Mouse (Mus musculus) liver, embryonic 14.5 days (tissue): ENCODE results near the gene Omt2b. TPM values are rescaled to one million over a fixed set of nuclear protein-coding genes. Genes with fewer than 3 reads are reported as not detected.
"Not testable (repeated sequence)": the region's sequence is repeated elsewhere in the genome, so short reads cannot be mapped to it uniquely, and the experiment has no call there.

ENCODE experiments used
- ATAC-seq: fragments of 200-750 bp; cut with Nextera tagmentation; 2 replicates; pipeline ENCODE4 v1.8.0; 2017; ENCODE audit warnings: moderate number of reproducible peaks, mild to moderate bottlenecking, moderate library complexity; ENCODE audit not compliant: insufficient read depth
- DNase-seq, 3 experiments: peaks; one replicate each; pipeline ENCODE4 v3.0.0-alpha.2; 2012 to 2013; ENCODE audit warnings: low read depth in 3 of 3, low spot score in 3 of 3
- H3K27ac ChIP-seq: fragments of 300-500 bp; sonication (generic); 2 replicates; pipeline ENCODE4 v1.5.1; 2014; ENCODE audit warnings: moderate library complexity, mild to moderate bottlenecking, control low read depth, inconsistent platforms
- H3K27me3 ChIP-seq: fragments of 300-500 bp; sonication (generic); 2 replicates; pipeline ENCODE4 v1.6.1; 2014; ENCODE audit warnings: mild to moderate bottlenecking, low read length, moderate library complexity; ENCODE audit not compliant: control insufficient read depth, insufficient read depth
- H3K36me3 ChIP-seq: fragments of 300-500 bp; sonication (generic); replicated peaks from 2 replicates; pipeline ENCODE4 v1.6.1; 2014; ENCODE audit warnings: low read depth; ENCODE audit not compliant: control insufficient read depth, insufficient read depth
- H3K4me1 ChIP-seq, 2 experiments: fragments of 200-500 bp in 1 of 2; fragments of 300-500 bp in 1 of 2; sonication (generic) in 1 of 2; replicated peaks; 2 replicates each; pipeline ENCODE4 v1.6.1; 2012 to 2014; ENCODE audit warnings: antibody characterized with exemption in 1 of 2, inconsistent platforms in 1 of 2, low read length in 1 of 2; ENCODE audit not compliant: control insufficient read depth in 2 of 2, insufficient read depth in 2 of 2
- H3K4me2 ChIP-seq: fragments of 300-500 bp; sonication (generic); 2 replicates; pipeline ENCODE4 v1.6.1; 2014; ENCODE audit warnings: low read depth, mild to moderate bottlenecking, control low read depth, moderate library complexity
- H3K4me3 ChIP-seq, 2 experiments: fragments of 200-500 bp in 1 of 2; fragments of 300-500 bp in 1 of 2; sonication (generic) in 1 of 2; 2 replicates each; pipeline ENCODE4 v1.5.1; 2012 to 2014; ENCODE audit warnings: low read depth in 2 of 2, low read length in 2 of 2, mild to moderate bottlenecking in 2 of 2, control low read depth in 1 of 2, inconsistent platforms in 1 of 2, moderate library complexity in 1 of 2; ENCODE audit not compliant: insufficient read depth in 1 of 2
- H3K9ac ChIP-seq: fragments of 300-500 bp; sonication (generic); replicated peaks from 2 replicates; pipeline ENCODE4 v1.6.1; 2014; ENCODE audit warnings: mild to moderate bottlenecking, control low read depth, moderate library complexity
- H3K9me3 ChIP-seq: fragments of 300-500 bp; sonication (generic); 2 replicates; pipeline ENCODE4 v1.6.1; 2016; ENCODE audit warnings: low read length, mixed read lengths; ENCODE audit not compliant: control insufficient read depth
- WGBS: fragments of 180-500 bp; shearing (Covaris S2); extraction: QIAGEN DNeasy Blood & Tissue Kit; methylation state at CpG from one replicate; pipeline ENCODE4 v1.1.7; 2014; ENCODE audit not compliant: insufficient replicate concordance; 5-methylcytosine and 5-hydroxymethylcytosine counted together
- polyA plus RNA-seq, 2 experiments: library from polyadenylated mRNA; depleted of rRNA in 1 of 2; stranded (reverse) in 1 of 2; unstranded in 1 of 2; fragments of >200 nt; fragmentation: Nextera tagmentation in 1 of 2; extraction: Ambion mirVana in 1 of 2; gene quantifications; 2 replicates each; pipeline versions ENCODE4 v1.2.1 to v1.2.3; 2012 to 2014

Omt2b gene
- polyA plus RNA-seq (2012; rRNA removed) (not detected in 2 replicates), polyA plus RNA-seq (2014; fragmentation: Nextera tagmentation; extraction: Ambion mirVana) (not detected in 2 replicates)

GRCm38 (mm10) chr9:78327289-78327688, at the start of gene Omt2b:
Gene Omt2b (plus strand): TSS chr9:78327589.
- not testable (repeated sequence) for ATAC-seq
- WGBS, result 45% methylated on average over 1 of the region's 1 CpGs

GRCm38 (mm10) chr9:78282002-78282711, 45.2 kb upstream of the Omt2b start:
- H3K4me3 ChIP-seq, H3K4me2 ChIP-seq, ATAC-seq, H3K27me3 ChIP-seq, H3K9ac ChIP-seq, H3K27ac ChIP-seq, H3K4me1 ChIP-seq, H3K9me3 ChIP-seq, DNase-seq, H3K36me3 ChIP-seq: not testable (repeated sequence)
- WGBS, result 66% methylated on average over 4 of the region's 4 CpGs

More at GRCm38 (mm10) chr9:78327289-78327688, at the start of gene Omt2b:
- not testable (repeated sequence) for H3K4me3 ChIP-seq, H3K4me1 ChIP-seq, DNase-seq, H3K27ac ChIP-seq, H3K4me2 ChIP-seq, H3K36me3 ChIP-seq, H3K27me3 ChIP-seq, H3K9ac ChIP-seq, H3K9me3 ChIP-seq

GRCm38 (mm10) chr9:78289063-78289462, 38.3 kb upstream of the Omt2b start:
- ATAC-seq, H3K4me1 ChIP-seq, H3K4me2 ChIP-seq, H3K4me3 ChIP-seq, DNase-seq, H3K9ac ChIP-seq, H3K36me3 ChIP-seq, H3K27ac ChIP-seq, H3K9me3 ChIP-seq, H3K27me3 ChIP-seq: not testable (repeated sequence)
- 33% methylated on average over 1 of the region's 1 CpGs for WGBS

GRCm38 (mm10) chr9:78289723-78290122, 37.7 kb upstream of the Omt2b start, which contains the start of gene Gm10639:
Gene Gm10639 (plus strand): TSS chr9:78289923.
- not testable (repeated sequence) for DNase-seq, H3K9ac ChIP-seq, ATAC-seq, H3K4me2 ChIP-seq, H3K27ac ChIP-seq, H3K36me3 ChIP-seq, H3K4me3 ChIP-seq, H3K4me1 ChIP-seq, H3K9me3 ChIP-seq, H3K27me3 ChIP-seq
- 63% methylated on average over 3 of the region's 3 CpGs for WGBS

GRCm38 (mm10) chr9:78292462-78292861, 34.9 kb upstream of the Omt2b start:
- H3K4me2 ChIP-seq, result not testable (repeated sequence)
- WGBS, result 67% methylated on average over 8 of the region's 8 CpGs

GRCm38 (mm10) chr9:78293683-78294082, 33.7 kb upstream of the Omt2b start:
- not testable (repeated sequence) for H3K4me2 ChIP-seq, ATAC-seq, H3K4me3 ChIP-seq, H3K36me3 ChIP-seq, H3K27ac ChIP-seq, H3K4me1 ChIP-seq, H3K27me3 ChIP-seq, DNase-seq, H3K9ac ChIP-seq, H3K9me3 ChIP-seq
- 18% methylated on average over 1 of the region's 1 CpGs for WGBS

More at GRCm38 (mm10) chr9:78292462-78292861, 34.9 kb upstream of the Omt2b start:
- ATAC-seq, H3K27ac ChIP-seq, H3K9ac ChIP-seq, H3K9me3 ChIP-seq, H3K4me1 ChIP-seq, DNase-seq, H3K4me3 ChIP-seq, H3K36me3 ChIP-seq, H3K27me3 ChIP-seq: not testable (repeated sequence)

- H3K27me3 ChIP-seq, H3K36me3 ChIP-seq, H3K9ac ChIP-seq, H3K4me1 ChIP-seq, H3K4me2 ChIP-seq, H3K9me3 ChIP-seq, H3K4me3 ChIP-seq, DNase-seq, ATAC-seq, H3K27ac ChIP-seq: not testable (repeated sequence)
- 41% methylated on average over 4 of the region's 7 CpGs for WGBS
Observed at GRCm38 (mm10) chr9:78294781-78295180, 32.6 kb upstream of the Omt2b start.
